Mouse (Mus musculus) kidney, postnatal 0 days (tissue): ENCODE results near the gene Trub2. TPM values are rescaled to one million over a fixed set of nuclear protein-coding genes. Genes with fewer than 3 reads are reported as not detected.

Experiments
- ATAC-seq: fragments of 200-750 bp; cut with Nextera tagmentation; replicated peaks from 2 replicates; pipeline ENCODE4 v1.8.0; 2017; ENCODE audit warnings: low read depth, moderate number of reproducible peaks, moderate TSS enrichment, moderate library complexity; ENCODE audit not compliant: low FRiP score
- DNase-seq: peaks from one replicate; pipeline ENCODE4 v3.0.0-alpha.2; 2016; ENCODE audit warnings: low spot score
- H3K27ac ChIP-seq: fragments of 300-500 bp; sonication (generic); 2 replicates; pipeline ENCODE4 v1.5.1; 2014; ENCODE audit warnings: mild to moderate bottlenecking
- H3K27me3 ChIP-seq: fragments of 300-500 bp; sonication (generic); 2 replicates; pipeline ENCODE4 v1.6.1; 2014; ENCODE audit warnings: low read length, mixed read lengths; ENCODE audit not compliant: insufficient read depth
- H3K36me3 ChIP-seq: fragments of 300-500 bp; sonication (generic); 2 replicates; pipeline ENCODE4 v1.6.1; 2014; ENCODE audit warnings: low read length, mixed read lengths; ENCODE audit not compliant: insufficient read depth
- H3K4me1 ChIP-seq: fragments of 300-500 bp; sonication (generic); replicated peaks from 2 replicates; pipeline ENCODE4 v1.6.1; 2014; ENCODE audit warnings: antibody characterized with exemption, low read length, mixed read lengths; ENCODE audit not compliant: insufficient read depth
- H3K4me2 ChIP-seq: fragments of 300-500 bp; sonication (generic); 2 replicates; pipeline ENCODE4 v1.6.1; 2014; ENCODE audit warnings: mild to moderate bottlenecking, low read length, moderate library complexity, mixed read lengths
- H3K4me3 ChIP-seq: fragments of 300-500 bp; sonication (generic); replicated peaks from 2 replicates; pipeline ENCODE4 v1.5.1; 2014; ENCODE audit warnings: low read depth, low read length
- H3K9ac ChIP-seq: fragments of 300-500 bp; sonication (generic); 2 replicates; pipeline ENCODE4 v1.6.1; 2014; ENCODE audit warnings: low read depth, low read length
- H3K9me3 ChIP-seq: fragments of 300-500 bp; sonication (generic); replicated peaks from 2 replicates; pipeline ENCODE4 v1.6.1; 2016; ENCODE audit warnings: low read length, inconsistent platforms, mixed read lengths
- CTCF ChIP-seq: IDR thresholded peaks from 2 replicates; pipeline ENCODE4 v1.5.1; 2016; ENCODE audit warnings: antibody characterized with exemption, low read depth, mild to moderate bottlenecking, moderate library complexity
- WGBS: fragments of 180-500 bp; shearing (Covaris S2); extraction: QIAGEN DNeasy Blood & Tissue Kit; methylation state at CpG from one replicate; pipeline ENCODE4 v1.1.7; 2014; 5-methylcytosine and 5-hydroxymethylcytosine counted together
- polyA plus RNA-seq: library from polyadenylated mRNA; unstranded; fragments of >200 nt; fragmentation: Nextera tagmentation; extraction: Ambion mirVana; gene quantifications from 2 replicates; pipeline ENCODE4 v1.2.1, GENCODE M21; 2015

The Trub2 gene
- polyA plus RNA-seq, 1 experiment from 2014 or later: 24.1 TPM

- no peak overlapping the region for H3K4me2 ChIP-seq
- no peak overlapping the region for H3K9ac ChIP-seq
- H3K4me1 ChIP-seq: 0 out of 2 replicates have a peak, but pooled peaks cover 7% of the 10 kb centered on the region
- no peaks in the 10 kb centered on the region for H3K27me3 ChIP-seq
- H3K27ac ChIP-seq: no peak overlapping the region
- H3K9me3 ChIP-seq: no peaks in the 10 kb centered on the region
- H3K36me3 ChIP-seq: peaks cover 24% of the 10 kb centered on the region
- no peak for ATAC-seq
- 94% methylated on average over 1 of the region's 2 CpGs for WGBS
- DNase-seq: no peak
- TF ChIP-seq CTCF: no peak
- no peak overlapping the region for H3K4me3 ChIP-seq
These were observed 74.8 kb downstream of the Trub2 start for GRCm38 (mm10) chr2:29713501-29713900.

GRCm38 (mm10) chr2:29711877-29712276 is 76.4 kb downstream of the Trub2 start:
- 0 out of 2 replicates have a peak, but pooled peaks cover 7% of the 10 kb centered on the region for H3K4me1 ChIP-seq
- H3K27ac ChIP-seq: no peak overlapping the region
- H3K4me2 ChIP-seq: no peak overlapping the region
- DNase-seq (no peak), ATAC-seq (no peak)
- no peaks in the 10 kb centered on the region for H3K27me3 ChIP-seq
- no peak for TF ChIP-seq CTCF
- peaks cover 33% of the 10 kb centered on the region for H3K36me3 ChIP-seq
- H3K9me3 ChIP-seq: no peaks in the 10 kb centered on the region
- 71% methylated on average over 5 of the region's 5 CpGs for WGBS
- H3K9ac ChIP-seq: no peak overlapping the region
- no peak overlapping the region for H3K4me3 ChIP-seq

Other genes starting within 250 kb of the Trub2 start
- 10.4 and 12.0 TPM in 2 replicates for gene Rapgef1, start 168.8 kb downstream of the Trub2 start, polyA plus RNA-seq
- gene Gm13420, start 36.8 kb downstream of the Trub2 start, polyA plus RNA-seq: 3.8 and 4.5 TPM in 2 replicates
- 0.41 TPM in 1 of 2 replicates, not detected in the other for gene Gm13547, start 29.2 kb downstream of the Trub2 start, polyA plus RNA-seq
- gene Coq4, start 1.0 kb downstream of the Trub2 start, polyA plus RNA-seq: 29.3 and 31.1 TPM in 2 replicates
- 15.0 and 15.5 TPM in 2 replicates for gene Slc27a4, start 14.1 kb upstream of the Trub2 start, polyA plus RNA-seq
- 26.1 and 29.0 TPM in 2 replicates for gene Urm1, start 31.6 kb upstream of the Trub2 start, polyA plus RNA-seq
- 10.2 and 10.3 TPM in 2 replicates for gene Cercam, start 80.7 kb upstream of the Trub2 start, polyA plus RNA-seq
- 33.1 and 36.9 TPM in 2 replicates for gene Odf2, start 100.7 kb upstream of the Trub2 start, polyA plus RNA-seq
- gene Gle1, start 146.9 kb upstream of the Trub2 start, polyA plus RNA-seq: 31.2 and 37.5 TPM in 2 replicates
- gene Sptan1, start 177.1 kb upstream of the Trub2 start, polyA plus RNA-seq: 92.4 and 94.3 TPM in 2 replicates